Mouse (Mus musculus) kidney, adult 8-10 months (tissue): ENCODE measurements around the gene Olfr1204.

Source experiments
- DNase-seq, 2 experiments: peaks; one replicate each; pipeline ENCODE4 v3.0.0; 2022

Gene Olfr1204

DNA sequence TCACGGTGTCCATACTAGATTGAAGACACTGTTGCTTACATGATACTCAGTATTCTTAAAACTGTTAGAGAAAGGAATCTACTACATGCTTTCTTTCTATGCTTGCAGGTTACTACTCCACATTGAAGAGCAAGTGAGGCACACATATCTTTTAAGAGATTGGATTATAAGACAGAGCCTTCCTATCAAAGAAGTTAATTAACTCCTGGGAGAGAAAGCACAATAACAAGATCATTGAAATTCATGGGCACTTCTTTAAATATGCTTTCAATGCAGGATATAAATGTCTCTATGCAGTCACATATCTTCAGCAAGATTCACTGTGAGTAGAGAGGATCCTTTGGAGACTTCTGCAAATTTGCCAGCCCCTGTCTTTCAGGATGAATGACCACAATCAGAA lies at the start of gene Olfr1204:
Gene Olfr1204 (plus strand): TSS at position 301 of the 400 bp plus-strand sequence.
- DNase-seq: no peak

DNA sequence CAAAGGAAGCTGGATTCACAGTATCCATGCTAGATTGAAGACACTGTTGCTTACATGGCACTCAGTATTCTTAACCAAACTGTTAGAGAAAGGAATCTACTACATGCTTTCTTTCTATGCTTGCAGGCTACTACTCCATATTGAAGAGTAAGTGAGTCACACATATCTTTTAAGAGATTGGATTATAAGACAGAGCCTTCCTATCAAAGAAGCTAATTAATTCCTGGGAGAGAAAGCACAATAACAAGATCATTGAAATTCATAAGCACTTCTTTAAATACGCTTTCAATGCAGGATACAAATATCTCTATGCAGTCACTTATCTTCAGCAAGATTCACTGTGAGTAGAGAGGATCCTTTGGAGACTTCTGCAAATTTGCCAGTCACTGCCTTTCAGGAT lies 34.9 kb upstream of the Olfr1204 start, which contains the start of gene Olfr1202:
Gene Olfr1202 (plus strand): TSS at position 301 of the 400 bp plus-strand sequence.
- DNase-seq: no peak

DNA sequence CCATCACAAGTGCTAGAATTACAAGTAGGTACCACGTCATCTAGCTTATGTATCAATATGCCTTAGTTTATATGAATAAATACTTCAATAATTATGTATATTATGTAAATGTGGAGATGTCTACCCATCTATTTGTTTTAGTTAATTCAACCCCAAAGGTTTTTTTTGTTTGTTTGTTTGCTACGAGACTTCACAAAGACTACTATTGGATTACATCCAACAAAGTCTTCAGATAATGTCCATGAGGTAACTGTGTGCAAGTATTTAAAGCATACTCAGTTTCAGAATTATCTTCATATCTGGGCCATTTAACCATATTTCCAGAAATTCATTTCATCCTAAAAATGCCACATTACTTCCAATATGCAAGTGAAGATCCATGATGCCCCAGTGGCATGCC lies 19.7 kb upstream of the Olfr1204 start, which contains the start of gene Olfr1205:
Gene Olfr1205 (plus strand): TSS at position 301 of the 400 bp plus-strand sequence.
- DNase-seq: no peak

DNA sequence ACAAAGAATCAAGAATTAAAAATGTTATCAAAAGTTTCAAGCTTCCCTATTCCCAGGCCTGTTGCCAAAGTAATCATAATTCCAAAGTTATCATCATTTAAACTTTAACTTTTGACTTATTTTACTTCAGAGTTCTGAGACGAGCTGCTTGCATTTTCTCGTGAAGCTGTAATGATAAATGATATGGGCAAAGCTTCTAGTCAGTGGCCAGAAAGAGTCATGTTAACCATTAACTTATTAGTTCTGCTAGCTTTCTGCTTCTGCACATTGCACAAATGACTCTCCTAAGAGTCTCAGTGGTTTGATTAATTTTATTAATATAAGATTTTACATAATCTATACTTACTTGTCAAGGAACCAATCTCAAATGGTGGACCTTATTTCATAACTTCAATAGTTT lies 10.6 kb upstream of the Olfr1204 start:
- no peak for DNase-seq

DNA sequence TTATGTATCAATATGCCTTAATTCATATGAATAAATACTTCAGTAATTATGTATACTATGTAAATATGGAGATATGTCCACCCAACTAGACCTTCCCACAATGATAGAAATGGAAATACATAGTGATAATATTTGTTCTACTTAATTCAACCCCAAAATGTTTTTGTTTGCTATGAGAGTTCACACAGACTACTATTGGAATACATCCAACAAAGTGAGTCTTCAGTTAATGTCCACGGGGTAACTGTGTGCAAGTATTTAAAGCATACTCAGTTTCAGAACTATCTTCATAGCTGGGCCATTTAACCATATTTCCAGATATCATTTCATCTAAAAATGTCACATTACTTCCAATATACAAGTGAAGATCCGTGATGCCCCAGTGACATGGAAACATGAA lies 13.8 kb downstream of the Olfr1204 start, which contains the start of gene Olfr1206:
Gene Olfr1206 (plus strand): TSS at position 301 of the 400 bp plus-strand sequence.
- DNase-seq: no peak

DNA sequence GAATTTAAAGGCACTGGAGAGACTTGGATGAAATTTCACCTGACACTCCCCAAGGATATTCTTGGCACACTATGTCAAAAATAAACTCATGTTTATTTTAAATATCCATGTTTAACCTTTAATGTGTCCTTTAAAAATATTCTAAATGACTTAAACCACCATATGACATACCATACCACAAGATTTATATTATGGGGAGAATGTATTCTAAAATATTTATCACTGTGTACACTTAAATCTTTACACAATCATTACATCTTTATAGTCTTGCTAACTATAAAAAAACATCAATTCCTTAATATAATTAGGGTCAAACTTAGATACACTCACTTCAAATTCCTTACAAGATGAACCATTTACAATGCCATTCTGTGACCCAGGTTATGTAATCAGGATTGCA lies 53.1 kb downstream of the Olfr1204 start, which contains the start of gene Olfr1208:
Gene Olfr1208 (minus strand): TSS at position 101 of the 400 bp plus-strand sequence.
- DNase-seq: no peak
